Mouse (Mus musculus): Measurements from ENCODE around the gene Rassf7.

DNA sequence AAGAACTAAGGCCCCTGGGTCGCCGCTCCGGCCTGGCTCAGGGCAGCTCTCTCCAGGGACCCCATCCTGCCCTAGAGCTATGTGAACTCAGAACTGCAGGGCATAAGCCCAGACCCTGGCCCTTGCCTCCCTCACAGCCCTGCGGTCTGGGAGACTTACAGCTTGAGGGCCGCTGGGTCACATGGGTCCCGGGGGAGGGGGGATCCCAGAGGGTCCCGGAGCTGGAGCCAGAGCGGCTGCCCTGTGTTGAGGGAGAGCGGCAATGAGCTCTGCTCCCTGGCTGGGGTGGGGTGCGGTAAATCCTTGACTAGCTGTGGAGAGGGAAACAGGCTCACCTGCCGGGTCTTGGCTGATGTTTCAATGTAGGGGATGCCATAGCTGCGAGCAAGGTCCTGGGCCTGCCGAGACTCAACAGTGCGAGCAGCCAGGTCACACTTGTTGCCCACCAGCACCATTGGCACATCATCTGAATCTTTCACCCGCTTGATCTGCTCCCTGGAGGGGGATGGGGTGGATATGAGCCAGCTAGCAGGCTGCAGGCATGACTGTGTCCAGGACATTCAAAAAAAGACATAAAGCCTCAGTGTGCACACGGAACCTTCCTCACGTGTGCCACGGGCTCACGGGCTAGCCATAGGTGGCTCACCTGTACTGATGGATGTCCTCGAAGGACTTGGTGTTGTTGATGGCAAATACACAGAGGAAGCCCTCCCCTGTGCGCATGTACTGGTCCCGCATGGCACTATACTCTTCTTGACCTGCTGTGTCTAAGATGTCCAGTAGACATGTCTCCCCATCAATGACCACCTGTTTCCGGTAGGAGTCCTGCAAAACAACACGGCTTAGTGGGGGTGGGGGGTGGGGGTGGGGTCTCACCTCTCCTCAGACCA, 23.6 kb upstream of the Rassf7 start:
- no peak for TF ChIP-seq CTCF (IDR thresholded peaks at IDR 0.05; ENCODE audit: control insufficient read depth, insufficient read depth, insufficient read length)
- no peak for TF ChIP-seq USF1 (IDR thresholded peaks at IDR 0.05; ENCODE audit: low read depth)
- TF ChIP-seq MYOD1 (IDR thresholded peaks at IDR 0.05; ENCODE audit: control insufficient read depth, insufficient read length, low read depth), result no peak
- TF ChIP-seq MAX (IDR thresholded peaks at IDR 0.05), result no peak
